Mouse (Mus musculus) midbrain, postnatal 0 days (tissue): ENCODE data around the gene Olfm4. TPM values are rescaled to one million over a fixed set of nuclear protein-coding genes. Genes with fewer than 3 reads are reported as not detected.

Source experiments
- ATAC-seq: fragments of 200-750 bp; cut with Nextera tagmentation; 2 replicates; pipeline ENCODE4 v1.8.0; 2017; ENCODE audit warnings: moderate number of reproducible peaks, mild to moderate bottlenecking, moderate TSS enrichment, moderate library complexity; ENCODE audit not compliant: low FRiP score
- DNase-seq: peaks from one replicate; pipeline ENCODE4 v3.0.0-alpha.2; 2015; ENCODE audit warnings: low spot score
- H3K27ac ChIP-seq: fragments of 300-500 bp; sonication (generic); 2 replicates; pipeline ENCODE4 v1.5.1; 2014; ENCODE audit warnings: low read depth, mild to moderate bottlenecking, low read length, mixed read lengths
- H3K27me3 ChIP-seq: fragments of 300-500 bp; sonication (generic); 2 replicates; pipeline ENCODE4 v1.6.1; 2014; ENCODE audit warnings: low read length, control low read depth, mixed read lengths; ENCODE audit not compliant: insufficient read depth
- H3K36me3 ChIP-seq: fragments of 300-500 bp; sonication (generic); 2 replicates; pipeline ENCODE4 v1.6.1; 2014; ENCODE audit warnings: low read length, control low read depth, mixed read lengths; ENCODE audit not compliant: insufficient read depth
- H3K4me1 ChIP-seq: fragments of 300-500 bp; sonication (generic); 2 replicates; pipeline ENCODE4 v1.6.1; 2014; ENCODE audit warnings: mild to moderate bottlenecking, control low read depth, antibody characterized with exemption, low read length, mixed read lengths; ENCODE audit not compliant: insufficient read depth
- H3K4me2 ChIP-seq: fragments of 300-500 bp; sonication (generic); 2 replicates; pipeline ENCODE4 v1.6.1; 2014; ENCODE audit warnings: low read depth, mild to moderate bottlenecking, low read length, mixed read lengths; ENCODE audit not compliant: poor library complexity, severe bottlenecking
- H3K4me3 ChIP-seq: fragments of 300-500 bp; sonication (generic); 2 replicates; pipeline ENCODE4 v1.5.1; 2014; ENCODE audit warnings: low read depth, mild to moderate bottlenecking, low read length, moderate library complexity
- H3K9ac ChIP-seq: fragments of 300-500 bp; sonication (generic); replicated peaks from 2 replicates; pipeline ENCODE4 v1.6.1; 2014; ENCODE audit warnings: mild to moderate bottlenecking, low read length, moderate library complexity, mixed read lengths; ENCODE audit not compliant: poor library complexity, severe bottlenecking
- H3K9me3 ChIP-seq: fragments of 300-500 bp; sonication (generic); 2 replicates; pipeline ENCODE4 v1.6.1; 2016; ENCODE audit warnings: low read length, control low read depth
- CTCF ChIP-seq: IDR thresholded peaks from 2 replicates; pipeline ENCODE4 v1.5.1; 2016; ENCODE audit warnings: antibody characterized with exemption, mild to moderate bottlenecking
- WGBS: fragments of 180-500 bp; shearing (Covaris S2); extraction: QIAGEN DNeasy Blood & Tissue Kit; methylation state at CpG from one replicate; pipeline ENCODE4 v1.1.7; 2014; 5-methylcytosine and 5-hydroxymethylcytosine counted together
- polyA plus RNA-seq: library from polyadenylated mRNA; unstranded; fragments of >200 nt; fragmentation: Nextera tagmentation; extraction: Ambion mirVana; gene quantifications from 2 replicates; pipeline ENCODE4 v1.2.1, GENCODE M21; 2015
- total RNA-seq: library from RNA; depleted of rRNA; stranded (reverse); fragments of >200 nt; gene quantifications from 2 replicates; pipeline ENCODE4 v1.2.3, GENCODE M21; 2014

Olfm4 gene
- total and polyA plus RNA-seq, 2 experiments from 2014 or later, result 0.77 to 1.3 TPM

DNA sequence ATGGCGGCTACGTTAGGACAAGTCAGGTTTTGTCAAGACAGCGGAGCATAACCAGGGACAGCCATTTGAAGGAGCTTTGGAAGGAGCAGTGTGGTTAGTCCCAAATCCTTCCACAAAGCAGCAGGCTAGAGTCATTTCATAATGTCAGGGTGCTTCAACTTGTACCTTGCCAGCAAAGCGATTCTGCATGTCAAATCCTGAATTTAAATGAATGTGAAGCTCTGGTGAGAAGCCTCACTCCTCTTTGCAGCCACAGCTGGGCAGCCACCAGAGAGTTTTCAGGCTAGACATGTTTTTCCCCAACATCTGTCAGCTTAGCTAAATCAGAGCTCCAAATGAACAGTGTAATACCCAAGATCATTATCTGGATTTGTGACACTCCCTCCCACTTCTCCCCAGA lies 22.7 kb upstream of the Olfm4 start:
- ATAC-seq (no peak), DNase-seq (peak; percentile 16)
- Histone ChIP-seq H3K4me2 (no peak overlapping the region), H3K27ac (peak overlapping the region; percentile 38; the same call in 1 of the 2 replicates), H3K4me1 (no peaks in the 10 kb centered on the region), H3K9me3 (no peaks in the 10 kb centered on the region), H3K4me3 (no peak overlapping the region), H3K36me3 (no peaks in the 10 kb centered on the region), H3K27me3 (no peaks in the 10 kb centered on the region), H3K9ac (no peak overlapping the region)
- TF ChIP-seq CTCF, result no peak; the same call in 1 of the 2 replicates
- WGBS, result 41% methylated on average over 4 of the region's 4 CpGs

DNA sequence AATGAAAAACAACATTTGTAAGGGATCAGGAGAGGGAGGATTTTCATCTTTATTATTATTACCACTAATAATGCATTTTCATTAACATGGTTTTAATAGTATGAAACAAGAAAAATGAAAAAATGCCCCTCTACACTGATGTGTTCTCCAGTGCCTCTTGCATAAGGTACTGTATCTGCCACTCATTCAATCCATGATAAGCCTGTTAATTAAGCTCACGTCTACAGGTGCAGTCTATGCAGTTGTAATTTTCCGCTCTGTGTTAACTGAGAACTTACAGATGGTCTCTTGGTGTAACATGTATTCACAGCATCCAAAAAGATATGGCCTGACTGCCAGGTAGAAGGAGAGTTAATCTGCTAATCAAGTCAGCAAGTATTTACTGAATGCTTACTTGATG lies 22.3 kb upstream of the Olfm4 start:
- no peaks in the 10 kb centered on the region for H3K9me3 ChIP-seq
- H3K4me1 ChIP-seq, result no peaks in the 10 kb centered on the region
- H3K4me3 ChIP-seq, result no peak overlapping the region
- no peak for TF ChIP-seq CTCF
- no peaks in the 10 kb centered on the region for H3K36me3 ChIP-seq
- H3K9ac ChIP-seq, result no peak overlapping the region
- 0 out of 2 replicates have a peak overlapping the region, but pooled peaks have one; percentile 38 for H3K27ac ChIP-seq
- no peaks in the 10 kb centered on the region for H3K27me3 ChIP-seq
- 61% methylated on average over 2 of the region's 2 CpGs for WGBS
- ATAC-seq (no peak), DNase-seq (no peak)
- H3K4me2 ChIP-seq, result no peak overlapping the region

DNA sequence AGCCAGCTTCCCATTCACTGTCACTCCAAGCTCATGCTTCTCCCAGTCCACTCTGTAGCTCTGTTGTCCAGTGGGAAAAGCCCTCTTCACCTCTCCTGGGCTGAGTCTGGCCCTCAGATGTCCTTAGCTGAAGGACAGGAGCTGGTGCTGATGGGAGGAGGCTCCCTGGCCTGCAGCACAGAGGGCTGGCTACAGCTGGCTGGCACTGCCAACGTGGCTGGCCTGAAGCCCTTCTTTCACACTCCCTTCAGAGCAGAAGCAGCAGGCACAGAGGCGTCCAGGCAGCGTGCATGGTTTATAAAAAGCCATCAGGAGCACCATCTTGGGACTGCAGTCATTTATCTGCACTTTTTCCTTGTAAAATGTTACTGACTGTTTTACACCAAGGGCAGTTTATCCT lies 13.7 kb upstream of the Olfm4 start:
- Histone ChIP-seq H3K4me3 (no peak overlapping the region), H3K36me3 (no peaks in the 10 kb centered on the region), H3K4me2 (no peak overlapping the region), H3K9me3 (no peaks in the 10 kb centered on the region), H3K27me3 (no peaks in the 10 kb centered on the region), H3K4me1 (0 out of 2 replicates have a peak, but pooled peaks cover 4% of the 10 kb centered on the region), H3K27ac (no peak overlapping the region), H3K9ac (no peak overlapping the region)
- DNase-seq (peak; percentile 48), ATAC-seq (no peak)
- WGBS, result 55% methylated on average over 3 of the region's 3 CpGs
- TF ChIP-seq CTCF, result no peak

DNA sequence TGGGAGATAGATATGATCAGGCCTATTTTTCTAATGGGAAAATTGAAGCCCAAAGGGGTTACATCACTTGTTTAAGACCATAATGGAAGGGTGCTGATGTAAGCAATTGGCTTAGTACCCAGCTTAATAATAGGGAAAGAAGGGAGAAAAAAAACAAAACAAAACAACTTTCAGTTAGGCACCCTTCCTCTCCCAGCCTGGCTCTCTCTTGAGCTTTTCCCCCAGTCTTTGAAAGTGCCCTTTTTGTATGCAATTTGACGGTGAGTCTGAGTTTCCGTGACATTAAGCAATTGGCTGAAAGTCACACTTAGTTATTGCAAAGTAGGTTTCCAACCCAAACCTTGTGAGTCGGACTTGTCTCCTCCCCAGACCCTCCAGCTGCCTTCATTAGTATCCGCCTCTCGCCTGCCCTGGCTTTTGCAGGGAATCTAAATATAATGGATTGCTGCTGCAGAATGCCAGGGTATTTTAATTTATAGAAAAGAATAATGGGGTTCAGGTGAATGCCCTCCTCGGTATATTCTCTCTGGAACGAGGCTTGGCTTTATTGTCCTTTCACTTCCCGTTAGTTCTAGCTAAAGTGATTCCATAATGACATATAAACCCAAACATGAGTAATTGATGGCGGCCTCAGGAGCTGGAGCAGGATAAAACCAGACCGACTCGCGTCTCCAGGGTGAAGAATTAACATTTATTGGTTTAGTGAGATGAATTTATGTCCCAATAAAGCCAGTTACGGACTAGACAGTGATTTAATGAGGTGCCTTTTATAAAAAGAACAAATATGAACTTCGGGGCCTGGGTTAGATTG lies 12.7 kb upstream of the Olfm4 start:
- Histone ChIP-seq H3K9ac (no peak overlapping the region), H3K9me3 (no peaks in the 10 kb centered on the region), H3K36me3 (no peaks in the 10 kb centered on the region), H3K4me2 (no peak overlapping the region), H3K4me1 (0 out of 2 replicates have a peak, but pooled peaks cover 4% of the 10 kb centered on the region), H3K4me3 (no peak overlapping the region), H3K27ac (no peak overlapping the region), H3K27me3 (no peaks in the 10 kb centered on the region)
- WGBS, result 35% methylated on average over 14 of the region's 14 CpGs
- no peak for DNase-seq
- no peak for ATAC-seq
- no peak for TF ChIP-seq CTCF

DNA sequence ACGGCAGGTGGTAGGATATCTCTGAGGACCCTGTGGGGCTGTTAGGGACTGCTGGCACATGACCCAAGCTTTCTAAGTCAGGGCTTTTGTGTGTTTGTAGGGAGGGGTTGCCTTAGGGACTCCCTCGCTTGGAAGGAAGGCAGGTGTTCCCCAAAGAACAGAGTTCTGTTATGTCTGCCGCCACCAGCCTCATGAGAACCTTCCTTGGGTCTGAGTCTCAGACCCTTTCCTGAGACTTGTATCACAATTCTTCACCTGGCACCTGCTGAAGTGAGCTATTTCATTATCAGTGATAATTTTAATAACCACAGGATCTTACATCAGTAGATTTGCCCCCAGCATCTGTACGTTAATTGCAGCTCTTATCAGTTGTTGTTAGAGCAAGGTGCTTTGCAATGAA lies 2.4 kb upstream of the Olfm4 start:
- Histone ChIP-seq H3K4me3 (no peak overlapping the region), H3K9me3 (no peaks in the 10 kb centered on the region), H3K4me1 (no peaks in the 10 kb centered on the region), H3K4me2 (no peak overlapping the region), H3K36me3 (no peaks in the 10 kb centered on the region), H3K27me3 (no peaks in the 10 kb centered on the region), H3K9ac (no peak overlapping the region), H3K27ac (no peak overlapping the region)
- no peak for TF ChIP-seq CTCF
- WGBS, result 81% methylated on average over 4 of the region's 4 CpGs
- ATAC-seq (no peak), DNase-seq (no peak)

DNA sequence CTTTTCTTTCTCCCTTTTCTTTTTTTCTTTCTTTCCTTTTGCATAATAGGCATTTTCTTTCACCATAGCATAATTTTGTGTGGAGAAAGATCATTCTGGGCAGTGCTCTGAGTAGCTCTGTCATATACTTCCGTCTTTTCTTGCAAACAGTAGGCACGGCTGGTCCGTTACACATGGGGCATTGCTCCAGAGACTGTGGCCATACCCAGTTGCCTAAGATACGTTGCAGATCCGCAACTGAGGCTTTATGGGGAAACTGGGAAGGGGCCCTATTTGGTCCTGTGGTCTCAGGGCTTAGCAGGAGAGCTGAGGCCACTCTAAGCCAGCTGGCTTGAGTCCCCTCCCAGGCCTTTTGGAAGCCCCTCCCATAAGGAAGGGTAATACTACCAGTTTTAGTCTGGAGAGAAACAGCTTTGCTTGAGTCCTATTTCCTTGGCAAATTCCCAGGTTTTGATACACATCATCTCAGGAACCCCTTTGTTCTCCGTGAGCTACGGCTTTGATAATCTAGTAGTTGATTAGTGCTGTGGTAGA lies 1.3 kb downstream of the Olfm4 start:
- no peaks in the 10 kb centered on the region for H3K9me3 ChIP-seq
- no peaks in the 10 kb centered on the region for H3K27me3 ChIP-seq
- H3K36me3 ChIP-seq, result no peaks in the 10 kb centered on the region
- no peak overlapping the region for H3K9ac ChIP-seq
- H3K4me1 ChIP-seq, result no peaks in the 10 kb centered on the region
- no peak for ATAC-seq
- no peak for TF ChIP-seq CTCF
- no peak overlapping the region for H3K4me3 ChIP-seq
- H3K27ac ChIP-seq, result no peak overlapping the region
- H3K4me2 ChIP-seq, result no peak overlapping the region
- 80% methylated on average over 7 of the region's 7 CpGs for WGBS
- no peak for DNase-seq
